Mouse (Mus musculus) cerebellum, postnatal 36 days (tissue): ENCODE measurements around the gene Srebf2.
A peak's percentile ranks its signal among the peaks of the same experiment; 100 is the strongest.

Source experiments
- DNase-seq, 2 experiments: peaks; one replicate each; pipeline ENCODE4 v3.0.0; 2021 to 2022; ENCODE audit warnings: mixed read lengths in 2 of 2

The Srebf2 gene

DNA sequence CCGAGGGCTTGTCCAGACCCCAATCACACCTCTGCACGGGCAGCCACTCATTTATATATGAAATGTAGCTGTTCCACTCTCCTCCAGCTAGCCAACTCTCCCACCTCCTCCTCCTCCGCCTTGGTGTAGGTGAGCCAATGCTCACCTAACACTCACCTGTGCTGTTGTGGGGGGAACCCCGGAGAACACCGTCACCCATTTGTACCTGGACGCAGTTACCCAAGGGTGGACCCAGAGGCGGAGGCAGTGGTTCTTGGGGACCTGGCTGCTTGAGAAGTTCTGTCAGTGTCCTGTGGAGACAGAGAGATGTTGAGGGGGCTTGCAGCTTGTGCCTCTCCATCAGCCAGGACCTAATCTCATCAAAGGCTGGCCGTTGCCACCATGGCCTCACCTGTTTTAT, 61.3 kb downstream of the Srebf2 start:
- peak in 1 of 2 experiments; percentile 9 for DNase-seq

DNA sequence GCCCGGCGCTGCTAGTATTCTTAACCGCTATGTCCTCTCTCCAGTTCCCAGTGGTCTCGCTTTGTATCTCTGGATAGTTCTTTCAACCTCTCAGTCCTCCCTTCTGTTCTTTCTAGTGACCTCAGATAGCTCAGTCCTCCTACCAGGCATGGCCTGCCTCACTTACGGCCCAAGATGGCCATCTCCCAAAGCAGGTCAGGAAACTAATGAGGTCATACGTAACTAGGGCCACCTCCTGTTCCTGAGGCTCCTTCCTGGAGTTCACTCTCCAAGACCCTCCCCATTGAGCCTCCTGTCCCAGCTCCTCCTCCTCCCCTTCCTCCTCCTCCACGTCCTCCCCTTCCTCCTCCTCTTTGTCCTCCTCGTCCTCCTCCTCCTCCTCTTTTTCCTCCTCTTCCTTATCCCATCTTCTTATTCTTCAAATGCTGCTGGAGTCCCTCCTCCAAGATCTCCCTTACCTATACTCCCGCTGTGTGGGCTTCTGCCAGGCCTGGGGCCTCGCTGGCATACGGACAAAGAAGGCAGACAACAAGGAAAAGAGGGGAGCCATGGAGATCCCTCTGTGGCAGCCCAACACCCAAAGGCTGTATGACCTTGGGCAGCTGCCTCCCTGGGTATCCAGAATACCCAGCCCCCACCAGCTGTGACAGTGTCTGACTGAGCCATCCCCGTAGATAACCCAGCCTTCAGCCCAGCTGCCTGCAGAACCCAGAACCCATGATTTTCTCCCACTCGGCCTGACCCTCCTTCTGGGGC, 62.5 kb downstream of the Srebf2 start:
- DNase-seq = peak; percentile 40 to 46

DNA sequence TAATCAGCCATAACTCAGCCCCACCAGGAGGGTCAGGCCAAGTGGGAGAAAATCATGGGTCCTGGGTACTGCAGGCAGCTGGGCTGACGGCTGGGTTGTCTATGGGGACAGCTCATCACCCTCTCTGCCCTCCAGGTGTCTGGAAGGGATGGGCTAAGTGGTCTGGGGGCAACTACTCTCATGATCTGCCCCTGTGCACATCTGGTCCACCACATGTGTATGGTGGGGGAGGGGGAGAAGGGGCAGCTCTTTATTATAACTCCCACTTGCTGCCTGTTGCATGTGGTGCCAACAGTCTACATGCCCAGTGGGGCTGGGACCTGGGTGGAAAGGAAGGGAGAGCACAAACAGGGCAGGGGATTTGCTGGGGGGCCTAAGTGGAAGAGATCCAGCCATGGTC, 63.8 kb downstream of the Srebf2 start:
- DNase-seq = peak in 1 of 2 experiments; percentile 7

DNA sequence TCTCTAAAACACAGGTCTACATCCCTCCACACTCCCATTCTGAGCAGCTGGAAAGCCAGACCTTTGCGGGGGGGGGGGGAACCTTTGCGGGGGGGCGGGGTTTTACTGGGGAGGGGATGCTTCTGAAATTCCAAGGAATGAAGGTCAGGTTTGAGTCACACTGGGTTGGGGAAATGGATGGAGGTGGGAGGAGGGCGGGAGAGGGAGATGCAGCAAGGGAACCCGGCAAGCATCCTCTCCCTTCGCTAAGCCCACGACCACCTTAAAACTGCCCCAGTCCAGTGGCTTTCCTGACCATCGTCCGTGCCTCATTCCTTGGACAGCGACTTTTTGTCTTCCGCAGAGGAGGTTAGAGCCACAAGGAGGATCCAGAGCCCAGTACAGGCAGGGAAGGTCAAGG, 64.3 kb downstream of the Srebf2 start:
- no peak for DNase-seq

DNA sequence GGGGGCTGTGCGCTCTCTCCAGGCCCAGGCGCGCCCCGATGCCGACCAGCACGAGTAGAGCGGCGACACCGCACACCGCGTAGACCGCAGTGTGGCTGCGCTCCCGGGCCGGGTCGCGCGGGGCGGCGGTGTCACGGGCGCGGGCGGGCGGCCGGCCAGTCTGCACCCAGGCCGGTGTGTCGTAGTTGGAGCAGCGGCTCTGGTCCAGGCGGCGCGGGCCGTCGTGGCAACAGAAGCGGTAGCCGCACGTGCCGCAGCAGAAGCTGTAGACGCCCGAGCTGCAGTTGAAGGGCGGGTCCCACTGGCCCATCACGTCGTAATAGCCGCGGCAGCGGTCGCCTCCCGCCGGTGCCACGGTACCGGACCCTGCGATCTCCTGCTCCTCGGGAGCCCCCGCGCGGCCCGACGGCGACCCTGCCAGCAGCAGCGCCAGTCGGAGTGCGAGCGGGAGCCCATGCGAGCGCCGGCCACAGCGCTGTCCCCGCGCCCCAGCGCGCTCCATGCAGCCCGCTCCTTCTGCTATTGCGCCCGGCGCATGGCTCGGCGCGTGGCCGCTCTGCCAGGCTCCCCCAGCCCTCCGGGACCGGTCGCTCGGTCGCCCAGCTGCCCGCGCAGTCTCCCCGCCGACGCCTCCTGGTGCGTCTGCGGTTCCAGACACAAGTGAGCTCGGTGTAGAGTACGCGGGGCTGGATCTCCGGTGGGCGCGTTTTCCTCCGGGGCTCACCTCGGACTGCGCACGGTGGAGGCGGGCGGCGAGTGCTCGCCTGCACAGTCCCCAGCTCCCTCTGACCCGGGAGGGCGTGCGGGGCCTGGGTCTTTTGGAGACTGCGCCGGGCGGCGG, 65.2 kb downstream of the Srebf2 start:
- DNase-seq = peak; percentile 64 to 66

DNA sequence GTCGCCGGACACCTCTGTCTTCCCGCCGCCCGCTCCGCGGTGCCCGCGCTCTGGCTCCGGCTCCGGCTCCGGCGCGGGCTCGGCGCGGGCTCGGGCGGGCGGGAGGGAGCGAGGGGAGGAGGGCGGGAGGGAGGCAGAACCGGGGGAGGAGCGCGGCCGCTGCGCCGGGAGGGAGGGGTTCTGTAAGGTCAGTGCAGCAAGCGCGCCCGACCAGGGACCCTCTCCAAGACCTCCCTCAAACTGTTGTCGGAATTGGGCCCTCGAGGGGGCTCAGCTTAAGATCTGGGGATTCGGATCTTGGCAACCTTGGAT, 65.7 kb downstream of the Srebf2 start, which contains the start of gene Shisa8:
Gene Shisa8, minus strand, starts transcription at position 64 of the 312 bp plus-strand sequence.
- peak; percentile 58 to 73 for DNase-seq

DNA sequence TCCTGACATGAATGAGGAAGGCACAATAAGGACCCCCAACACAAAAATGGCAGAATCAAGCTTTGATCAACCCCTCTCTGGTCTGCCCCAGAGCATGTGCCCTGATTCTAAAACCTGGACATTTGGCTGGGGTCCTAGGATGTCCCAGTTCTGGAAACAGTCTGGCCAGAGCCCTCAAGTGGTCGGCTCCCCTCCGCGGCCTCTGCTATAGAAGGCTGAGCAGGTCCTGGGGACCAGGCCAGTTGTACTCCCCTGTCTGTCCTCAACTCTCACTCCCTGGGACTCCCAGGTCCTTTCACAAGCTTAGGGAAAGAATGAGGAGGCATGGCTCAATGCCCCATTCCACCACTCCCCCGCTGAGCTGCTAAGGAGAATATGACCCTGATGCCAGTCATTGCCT, 66.2 kb downstream of the Srebf2 start:
- DNase-seq = peak; percentile 29 to 37

DNA sequence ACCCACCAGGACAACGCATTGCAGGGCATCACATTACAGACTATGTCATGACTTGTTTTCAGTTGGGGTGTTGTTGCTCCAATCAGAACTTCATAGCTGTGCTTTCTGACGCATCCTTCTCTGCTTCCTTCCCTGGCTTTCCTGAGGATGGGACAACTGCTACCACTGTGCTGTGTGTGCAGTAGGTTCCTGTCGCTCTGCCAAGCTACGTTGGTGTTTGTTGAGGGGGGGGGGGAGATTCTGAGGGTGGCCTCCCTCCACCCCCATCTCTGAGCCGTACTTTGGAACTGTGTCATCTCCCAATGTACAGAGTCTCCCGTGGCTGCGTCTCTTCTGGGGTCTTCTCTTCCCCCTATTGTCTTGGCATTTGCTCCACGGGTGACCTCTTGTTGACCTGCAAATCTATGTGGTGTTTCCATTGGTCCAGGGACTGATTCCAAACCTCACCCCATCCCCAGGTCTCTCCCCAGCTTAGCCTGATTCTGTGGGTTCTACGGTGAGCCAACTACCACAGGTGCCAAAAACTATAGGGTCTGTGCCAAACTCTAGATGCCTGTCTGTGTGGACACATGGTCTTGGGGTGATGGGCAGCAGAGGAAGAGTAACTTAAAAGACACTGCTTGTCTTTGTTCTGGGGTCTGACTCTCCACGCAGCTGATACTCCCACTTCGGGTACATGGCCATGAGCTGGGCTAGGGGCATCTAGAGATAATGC, 68.5 kb downstream of the Srebf2 start:
- peak; percentile 57 to 58 for DNase-seq

DNA sequence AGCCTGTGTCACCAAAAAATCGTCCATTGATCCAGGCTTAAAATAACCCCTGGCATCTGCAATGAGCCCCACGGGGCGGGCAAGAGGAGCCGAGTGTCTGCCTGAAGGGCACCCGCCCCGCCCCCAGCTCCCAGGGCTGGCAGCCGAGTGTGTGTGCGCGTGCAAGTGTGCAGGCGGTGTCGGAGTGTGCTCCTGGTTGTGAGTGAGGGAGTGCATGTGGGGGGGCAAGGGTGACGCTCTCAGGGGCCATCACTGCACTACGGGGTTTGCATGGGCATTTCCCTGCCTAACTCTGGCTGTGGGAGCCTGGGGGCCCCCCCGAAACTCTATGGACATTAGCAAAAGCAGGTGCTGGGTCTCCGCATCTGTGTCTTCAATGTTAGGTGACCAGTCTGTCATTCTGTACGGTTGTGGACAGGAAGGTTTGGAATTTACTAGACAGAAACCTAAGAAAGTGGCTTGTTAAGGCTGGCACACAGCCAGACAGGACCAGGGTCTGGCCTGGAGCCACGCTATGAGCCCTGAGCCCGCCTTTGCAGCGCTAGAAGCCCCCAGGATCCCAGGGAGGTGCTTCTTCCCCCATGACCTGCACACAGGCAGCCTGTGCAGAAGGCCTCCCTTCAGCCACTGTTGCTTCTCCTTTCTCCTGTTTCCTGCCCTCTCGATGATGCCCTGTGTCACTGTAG, 69.3 kb downstream of the Srebf2 start:
- peak in 1 of 2 experiments; percentile 42 for DNase-seq

DNA sequence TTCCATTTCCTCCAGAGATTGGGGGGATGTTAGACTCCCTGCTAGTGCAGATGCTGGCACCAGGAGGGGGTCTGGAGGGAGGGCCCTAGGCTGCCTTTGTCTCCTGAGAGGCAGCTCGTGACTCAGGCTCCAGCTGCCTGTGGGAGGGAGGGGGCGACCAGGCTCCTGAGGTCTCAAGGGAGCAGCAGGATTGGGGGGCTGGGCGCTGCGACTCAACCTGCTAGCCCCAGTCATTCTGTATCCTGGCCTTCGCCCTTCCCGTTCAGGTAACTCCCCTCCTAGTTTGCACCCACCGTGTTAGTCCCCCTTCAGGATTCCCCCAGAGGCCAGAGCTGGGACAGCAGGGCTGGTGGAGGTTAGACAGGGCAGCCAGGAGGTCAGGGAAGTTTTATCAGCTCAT, 70.1 kb downstream of the Srebf2 start:
- DNase-seq = peak in 1 of 2 experiments; percentile 16

DNA sequence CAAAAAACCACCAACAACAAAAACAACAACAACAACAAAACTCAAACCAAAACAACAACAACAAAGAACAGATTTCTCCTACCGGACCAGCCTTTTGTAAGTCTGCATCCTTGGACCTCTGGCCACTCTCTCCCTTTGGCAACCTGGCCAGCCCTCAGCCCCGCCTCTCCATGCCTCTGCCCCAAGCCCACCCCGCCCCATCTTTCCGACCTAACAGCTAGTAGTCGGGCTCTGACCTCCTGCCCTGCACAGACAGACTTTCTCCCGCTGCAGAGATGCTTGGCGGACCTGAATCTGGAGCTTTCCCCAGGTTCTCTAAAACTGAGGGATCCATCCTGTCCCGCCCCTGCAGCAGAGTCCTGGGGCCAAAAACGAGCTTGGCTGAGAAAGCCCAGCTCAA, 71.0 kb downstream of the Srebf2 start:
- DNase-seq = no peak

DNA sequence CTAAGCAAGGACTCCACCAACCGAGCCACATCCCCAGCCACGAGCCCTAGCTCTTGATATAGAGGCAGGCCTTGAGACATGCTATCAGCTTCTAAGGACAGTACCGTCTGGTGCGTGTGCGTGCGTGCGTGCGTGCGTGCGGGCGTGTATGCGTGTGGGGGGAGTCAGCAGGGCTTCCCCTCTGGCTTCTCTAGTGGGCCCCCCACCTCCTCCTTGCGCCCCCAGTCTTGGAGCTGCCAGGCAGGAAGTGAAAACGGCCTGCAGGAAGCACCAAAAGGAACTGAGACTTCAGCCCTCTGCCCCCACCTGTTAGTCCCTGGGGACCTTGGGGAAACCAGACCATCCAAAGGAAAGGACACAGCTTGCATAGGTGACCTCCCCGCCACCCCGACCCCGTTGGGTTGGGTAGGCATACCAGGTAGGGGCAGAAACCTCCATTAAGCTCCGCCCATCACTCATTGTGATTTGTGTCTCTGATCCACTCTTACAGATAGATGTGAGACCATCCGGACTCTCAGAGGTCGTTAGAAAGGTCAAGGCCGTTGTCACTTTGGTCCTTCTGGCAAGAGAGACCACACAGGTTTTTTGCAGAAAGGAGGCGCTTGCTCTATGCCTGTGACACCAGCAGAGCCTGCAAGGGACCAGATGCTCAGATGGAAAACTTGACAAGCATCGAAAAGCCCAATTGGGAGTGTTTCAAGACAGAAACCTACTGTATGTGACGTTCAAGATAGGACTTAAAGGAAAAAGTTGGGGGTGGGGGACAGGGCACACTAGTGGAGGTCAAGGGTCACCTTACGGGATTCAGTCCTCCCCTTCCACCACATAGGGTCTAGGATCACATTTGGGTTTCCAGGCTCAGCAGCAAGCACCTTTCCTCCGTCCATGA, 72.0 kb downstream of the Srebf2 start:
- no peak for DNase-seq

DNA sequence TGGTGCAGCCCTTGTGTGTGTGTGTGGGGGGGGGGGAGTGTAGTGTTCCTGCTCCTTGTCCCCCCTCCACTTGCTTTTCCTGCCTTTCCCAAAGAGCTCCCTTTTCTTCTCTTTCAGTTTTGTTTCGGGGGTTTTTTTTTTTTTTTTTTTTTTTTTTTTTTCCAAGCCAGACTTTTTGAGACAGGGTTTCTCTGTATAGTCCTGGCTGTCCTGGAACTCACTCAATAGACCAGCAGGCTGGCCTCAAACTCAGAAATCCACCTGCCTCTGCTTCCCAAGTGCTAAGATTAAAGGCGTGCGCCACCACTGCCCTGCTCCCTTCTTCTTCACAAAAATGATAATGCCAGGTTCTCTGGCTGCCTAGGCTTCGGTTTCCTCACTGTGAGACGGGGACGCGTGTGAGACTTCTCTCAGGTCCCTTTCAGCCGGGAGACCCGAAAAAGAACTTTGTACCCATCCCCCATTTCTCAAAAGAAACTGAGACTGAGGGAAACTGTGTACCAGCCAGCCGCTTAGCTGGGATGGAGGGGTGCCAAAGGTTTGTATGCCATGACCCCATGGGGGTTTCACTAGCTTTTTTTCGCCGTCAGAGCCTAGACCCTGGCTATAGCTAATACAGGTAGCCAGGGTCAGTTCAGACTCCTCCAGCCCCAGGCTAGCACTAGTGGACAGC, 73.2 kb downstream of the Srebf2 start:
- DNase-seq = no peak

DNA sequence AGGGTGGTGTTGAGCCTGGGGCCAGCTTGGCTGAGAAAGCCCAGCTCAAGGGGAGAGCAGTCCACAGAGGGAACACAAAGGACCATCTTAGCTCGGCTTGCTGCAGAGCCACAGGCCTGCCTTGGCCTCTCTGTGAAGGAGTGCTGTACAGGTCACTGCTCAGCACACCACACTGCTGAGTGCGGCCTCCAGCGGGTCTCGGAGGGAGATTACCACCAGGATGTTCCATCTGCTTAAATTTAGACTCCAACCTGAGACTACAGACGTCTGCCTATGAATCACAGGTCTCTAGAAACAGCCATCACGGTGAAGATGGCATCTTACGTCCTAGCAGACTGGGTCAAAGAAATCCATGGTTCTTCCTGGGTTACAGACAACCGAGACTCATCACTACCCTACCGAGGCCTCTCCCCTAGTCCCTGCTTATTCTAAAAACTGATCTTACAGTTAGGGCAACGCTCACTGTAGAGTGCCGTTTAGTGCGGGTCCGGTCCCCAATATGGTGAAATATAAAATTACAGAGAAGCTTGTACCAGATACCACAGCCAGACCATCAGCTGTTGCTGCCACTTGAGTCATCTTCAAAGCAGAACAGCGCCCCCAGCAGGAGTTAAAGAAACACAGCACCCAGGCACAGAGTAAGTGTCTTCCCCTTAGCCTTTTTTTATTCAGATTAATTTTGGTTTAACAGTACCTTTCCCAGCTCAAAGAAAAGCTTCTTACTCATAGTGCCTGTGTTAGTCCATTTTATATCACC, 74.3 kb downstream of the Srebf2 start:
- DNase-seq = peak in 1 of 2 experiments; percentile 12

DNA sequence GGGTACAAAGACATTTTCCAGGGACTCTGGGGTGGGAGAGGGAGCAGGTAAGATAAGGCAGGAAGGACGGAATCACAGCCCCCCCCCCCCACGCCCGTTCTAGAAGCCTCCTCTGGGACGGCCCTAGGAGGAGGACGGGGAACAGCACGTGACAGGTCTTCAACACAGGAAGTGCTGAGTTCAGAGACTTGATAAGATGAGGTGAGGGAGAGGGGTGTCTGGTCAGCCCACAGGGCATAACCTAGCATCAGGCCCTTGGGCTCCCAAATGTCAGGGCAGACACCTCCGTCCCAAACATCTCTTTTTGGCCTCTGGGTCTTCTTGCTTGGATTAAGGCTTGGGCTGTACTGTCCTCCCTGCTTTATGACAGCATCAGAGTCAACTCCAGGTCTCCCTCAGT, 76.3 kb downstream of the Srebf2 start:
- DNase-seq = no peak

DNA sequence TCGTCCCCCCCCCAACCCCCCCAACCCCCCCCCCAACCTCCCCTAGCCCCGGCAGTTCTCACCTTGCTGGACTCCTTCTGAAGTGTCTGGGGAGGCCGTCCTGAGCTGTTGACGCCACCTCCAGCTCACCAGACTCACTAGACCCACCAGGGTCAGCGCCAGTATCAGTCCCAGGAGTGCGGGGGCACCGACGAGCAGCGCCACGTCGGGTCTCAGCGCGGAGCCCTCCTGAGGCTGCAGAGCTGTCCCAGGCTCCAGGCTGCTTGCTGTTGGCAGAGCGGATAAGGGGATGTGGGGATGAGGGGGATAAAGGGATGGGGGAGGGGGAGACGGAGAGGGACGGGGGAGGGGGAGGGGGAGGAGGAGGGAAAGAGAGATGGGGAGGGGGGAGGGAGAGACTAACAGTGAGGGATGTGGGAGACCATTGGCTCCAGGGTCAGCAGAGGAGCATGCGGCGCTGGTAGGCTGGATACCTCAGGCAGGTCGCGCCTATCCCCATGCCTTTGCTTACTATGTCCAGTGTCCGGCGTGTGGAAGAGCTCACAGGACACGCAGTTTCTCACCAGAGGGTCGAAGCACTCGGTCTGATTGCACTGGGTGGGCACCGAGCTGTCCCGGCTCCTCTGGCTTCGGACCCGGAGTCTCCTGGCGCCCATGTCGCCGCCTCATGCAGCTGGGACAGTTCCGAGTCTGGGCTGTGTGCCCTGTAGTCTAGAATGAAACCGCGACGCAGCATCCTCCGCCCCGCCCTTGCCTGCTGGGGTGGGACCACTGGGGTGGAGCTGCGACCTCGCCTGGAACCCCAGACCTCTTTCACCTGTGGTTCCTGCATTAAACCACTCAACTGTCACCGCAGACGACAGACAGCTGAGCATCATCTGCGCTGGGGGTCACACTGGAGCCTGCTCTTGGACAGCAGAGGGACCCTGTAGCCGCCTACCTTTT, 76.9 kb downstream of the Srebf2 start, which contains the start of gene Tnfrsf13c:
Gene Tnfrsf13c, minus strand, starts transcription at position 713 of the 945 bp plus-strand sequence.
- DNase-seq = no peak

DNA sequence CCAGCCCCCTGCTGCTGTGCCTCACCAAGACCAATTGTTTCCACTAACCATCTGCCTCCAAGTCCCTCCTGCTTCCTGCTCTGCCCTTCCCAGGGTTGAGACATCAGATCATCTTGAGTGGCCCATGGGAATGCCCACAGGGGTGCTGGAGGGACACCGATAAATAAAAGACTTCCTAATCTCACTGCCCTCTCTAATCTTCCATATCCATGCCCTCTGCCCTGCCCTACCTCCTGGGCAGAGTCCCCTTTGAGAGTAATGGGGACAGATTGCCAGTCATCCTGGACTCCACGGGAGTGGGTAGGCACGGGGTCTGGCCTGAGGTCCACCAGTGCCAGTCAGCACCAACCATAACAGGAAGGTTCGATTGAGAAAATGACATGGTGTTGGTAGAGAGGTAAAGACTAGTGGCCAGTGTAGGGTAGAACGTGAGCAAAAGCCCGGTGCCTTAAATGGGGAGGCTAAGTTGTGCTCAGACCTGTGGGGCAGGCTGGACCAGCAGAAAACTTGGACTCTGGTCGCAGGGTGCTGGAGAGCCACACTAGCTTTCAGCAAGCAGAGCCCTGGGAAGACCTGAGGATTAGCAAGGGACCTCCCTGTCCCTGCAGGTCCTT, 77.7 kb downstream of the Srebf2 start:
- no peak for DNase-seq

DNA sequence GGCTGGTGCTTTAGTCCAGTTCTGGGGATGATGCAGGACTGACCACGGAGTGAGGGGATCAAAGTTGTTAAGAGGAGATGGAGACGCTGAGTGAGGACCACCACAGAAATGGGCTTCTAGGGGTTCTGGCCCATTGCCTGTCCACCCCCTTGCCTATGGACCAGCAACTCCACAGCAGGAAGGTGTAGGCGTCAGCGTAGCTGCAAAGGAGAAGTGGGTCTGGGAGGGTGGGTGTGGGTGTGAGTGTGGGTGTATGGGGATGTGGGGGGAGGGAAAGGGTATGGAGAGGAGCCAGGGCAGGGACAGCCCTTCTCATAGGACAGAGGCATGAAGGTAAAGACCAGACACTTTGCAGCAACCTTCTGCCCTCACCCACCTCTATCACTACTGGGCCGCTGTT, 78.8 kb downstream of the Srebf2 start:
- no peak for DNase-seq
